Comparison of ENCODE assay signal across 14 mouse cellular contexts in the genomic region with DNA sequence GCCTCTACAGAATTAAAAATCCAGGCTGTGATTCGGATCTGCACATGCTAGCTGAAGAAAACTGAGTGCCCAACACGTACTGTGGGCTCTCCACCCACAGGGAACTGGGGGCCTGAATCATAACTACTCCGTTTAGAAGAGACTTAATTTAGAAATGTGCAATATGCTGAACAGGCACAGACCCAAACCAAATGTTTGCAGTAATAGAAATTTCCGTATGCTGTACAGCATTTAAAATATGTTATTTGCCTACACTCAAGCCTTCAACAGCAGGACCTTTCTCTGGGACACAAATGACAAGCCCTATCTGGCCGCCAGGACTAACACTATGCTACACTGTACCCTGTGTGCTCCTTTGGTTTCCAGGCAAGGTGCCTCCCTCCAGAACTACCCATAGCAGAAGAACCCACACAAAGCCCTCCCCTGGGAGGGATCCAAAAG.
DNase-seq lines count a peak whose midpoint lies in the region; ATAC-seq lines count a peak whose summit lies in the region.
"Had no signal": no experiment of that assay in that cellular context is flagged by ENCODE, and none has a peak within 500 bp of the region (broad histone marks: within the 10 kb centered on the region; RNA-seq: fewer than 3 reads in every experiment).

No protein-coding gene starts in this region.

- H3K4me3 ChIP-seq in embryonic facial prominence, embryonic 14.5 days (ENCODE audit: low read depth, low read length) = no peak overlapping the region
- H3K4me3 ChIP-seq: embryonic facial prominence, embryonic 12.5 days; gastrocnemius, adult 2 months; heart, embryonic 12.5 days; hindbrain, embryonic 10.5 days had no signal

- WGBS in embryonic facial prominence, embryonic 14.5 days = 56% methylated on average over 5 of the region's 5 CpGs

- no peaks in the 10 kb centered on the region for H3K9me3 ChIP-seq in embryonic facial prominence, embryonic 14.5 days (ENCODE audit: control insufficient read depth, low read length)
- H3K9me3 ChIP-seq: embryonic facial prominence, embryonic 12.5 days; heart, embryonic 12.5 days; hindbrain, embryonic 10.5 days had no signal

- no peaks in the 10 kb centered on the region for H3K36me3 ChIP-seq in embryonic facial prominence, embryonic 14.5 days (ENCODE audit: control insufficient read depth, insufficient read depth, low read length)
- H3K36me3 ChIP-seq: embryonic facial prominence, embryonic 12.5 days; heart, embryonic 12.5 days; hindbrain, embryonic 10.5 days had no signal

- ATAC-seq in embryonic facial prominence, embryonic 14.5 days (ENCODE audit: low read depth) = 0 out of 2 replicates have a peak, but pooled peaks have one; percentile 33

- no peak overlapping the region; the same call in 1 of the 2 replicates for H3K27ac ChIP-seq in embryonic facial prominence, embryonic 14.5 days (replicated peaks; ENCODE audit: low read depth, low read length)
- H3K27ac ChIP-seq: embryonic facial prominence, embryonic 12.5 days; gastrocnemius, adult 2 months; hindbrain, embryonic 10.5 days had no signal

- H3K27me3 ChIP-seq in embryonic facial prominence, embryonic 14.5 days (replicated peaks; ENCODE audit: control insufficient read depth, insufficient read depth, low read length) = no peaks in the 10 kb centered on the region; the same call in 1 of the 2 replicates
- H3K27me3 ChIP-seq: heart, embryonic 12.5 days had no signal

- H3K4me2 ChIP-seq in embryonic facial prominence, embryonic 14.5 days (ENCODE audit: low read depth, low read length) = no peak overlapping the region
- H3K4me2 ChIP-seq: embryonic facial prominence, embryonic 12.5 days; heart, embryonic 12.5 days had no signal

- peak; percentile 52 for DNase-seq in embryonic facial prominence, embryonic 14.5 days (ENCODE audit: low spot score)
- peak; percentile 21 to 25 for DNase-seq in frontal cortex, postnatal 14 days (ENCODE audit: low spot score in 2 of 2)
- peak; percentile 15 to 29 for DNase-seq in layer of hippocampus, postnatal 36 days
- DNase-seq in right cerebral cortex, postnatal 10 days (ENCODE audit: low spot score in 2 of 2) = peak; percentile 49 to 72
- no peak for DNase-seq in adrenal gland, postnatal 10 days
- no peak for DNase-seq in cerebellum, adult 9-11 months
- DNase-seq in cerebellum, postnatal 14 days = no peak
- DNase-seq: cerebellum, adult 9-10 months; gastrocnemius, adult 2 months; kidney, adult 18-20 months; spleen, adult 18-20 months had no signal

- H3K9ac ChIP-seq in embryonic facial prominence, embryonic 14.5 days (ENCODE audit: low read depth, low read length) = no peak overlapping the region
- H3K9ac ChIP-seq: embryonic facial prominence, embryonic 12.5 days; heart, embryonic 12.5 days had no signal

- 0 out of 2 replicates have a peak, but pooled peaks cover under 1% of the 10 kb centered on the region for H3K4me1 ChIP-seq in embryonic facial prominence, embryonic 14.5 days (ENCODE audit: control insufficient read depth, insufficient read depth, low read length)
- H3K4me1 ChIP-seq: embryonic facial prominence, embryonic 12.5 days; heart, embryonic 12.5 days; hindbrain, embryonic 10.5 days had no signal

Comparison
In these comparisons a context has a peak if more than half of its experiments do, and no peak if none do; other contexts are left out.
1. DNase-seq: peak in embryonic facial prominence, embryonic 14.5 days (single experiment), frontal cortex, postnatal 14 days (2 of 2), layer of hippocampus, postnatal 36 days (2 of 2) and right cerebral cortex, postnatal 10 days (2 of 2); none in adrenal gland, postnatal 10 days (single experiment), cerebellum, adult 9-11 months (single experiment) and cerebellum, postnatal 14 days (0 of 2).